Mouse (Mus musculus) midbrain, embryonic 16.5 days (tissue): ENCODE measurements around the gene Snd1. TPM values are rescaled to one million over a fixed set of nuclear protein-coding genes. Genes with fewer than 3 reads are reported as not detected.

Source experiments
- ATAC-seq: fragments of 200-750 bp; cut with Nextera tagmentation; 2 replicates; pipeline ENCODE4 v1.8.0; 2017; ENCODE audit warnings: moderate TSS enrichment
- H3K27ac ChIP-seq: fragments of 300-500 bp; sonication (generic); 2 replicates; pipeline ENCODE4 v1.5.1; 2014; ENCODE audit warnings: mild to moderate bottlenecking, low read length, mixed read lengths
- H3K27me3 ChIP-seq: fragments of 300-500 bp; sonication (generic); 2 replicates; pipeline ENCODE4 v1.6.1; 2014; ENCODE audit warnings: low read depth, low read length, mixed read lengths; ENCODE audit not compliant: control insufficient read depth, insufficient read depth
- H3K36me3 ChIP-seq: fragments of 300-500 bp; sonication (generic); 2 replicates; pipeline ENCODE4 v1.6.1; 2014; ENCODE audit warnings: mild to moderate bottlenecking, low read length, moderate library complexity, mixed read lengths; ENCODE audit not compliant: control insufficient read depth, insufficient read depth
- H3K4me1 ChIP-seq: fragments of 300-500 bp; sonication (generic); 2 replicates; pipeline ENCODE4 v1.6.1; 2014; ENCODE audit warnings: mild to moderate bottlenecking, low read length, mixed read lengths; ENCODE audit not compliant: control insufficient read depth, insufficient read depth
- H3K4me2 ChIP-seq: fragments of 300-500 bp; sonication (generic); 2 replicates; pipeline ENCODE4 v1.6.1; 2014; ENCODE audit warnings: mild to moderate bottlenecking, low read length, mixed read lengths
- H3K4me3 ChIP-seq: fragments of 300-500 bp; sonication (generic); 2 replicates; pipeline ENCODE4 v1.5.1; 2014; ENCODE audit warnings: low read depth, mild to moderate bottlenecking, low read length, moderate library complexity, mixed read lengths
- H3K9ac ChIP-seq: fragments of 300-500 bp; sonication (generic); 2 replicates; pipeline ENCODE4 v1.6.1; 2014; ENCODE audit warnings: low read depth, low read length, mixed read lengths
- H3K9me3 ChIP-seq: fragments of 300-500 bp; sonication (generic); replicated peaks from 2 replicates; pipeline ENCODE4 v1.6.1; 2014; ENCODE audit warnings: mild to moderate bottlenecking, low read length, mixed read lengths; ENCODE audit not compliant: control insufficient read depth, poor library complexity, severe bottlenecking
- WGBS: fragments of 180-500 bp; shearing (Covaris S2); extraction: QIAGEN DNeasy Blood & Tissue Kit; methylation state at CpG from one replicate; pipeline ENCODE4 v1.1.7; 2014; 5-methylcytosine and 5-hydroxymethylcytosine counted together
- polyA plus RNA-seq: library from polyadenylated mRNA; unstranded; fragments of >200 nt; fragmentation: Nextera tagmentation; extraction: Ambion mirVana; gene quantifications from 2 replicates; pipeline ENCODE4 v1.2.1, GENCODE M21; 2015

Snd1 gene
- polyA plus RNA-seq, 1 experiment from 2014 or later: 82.8 TPM

DNA sequence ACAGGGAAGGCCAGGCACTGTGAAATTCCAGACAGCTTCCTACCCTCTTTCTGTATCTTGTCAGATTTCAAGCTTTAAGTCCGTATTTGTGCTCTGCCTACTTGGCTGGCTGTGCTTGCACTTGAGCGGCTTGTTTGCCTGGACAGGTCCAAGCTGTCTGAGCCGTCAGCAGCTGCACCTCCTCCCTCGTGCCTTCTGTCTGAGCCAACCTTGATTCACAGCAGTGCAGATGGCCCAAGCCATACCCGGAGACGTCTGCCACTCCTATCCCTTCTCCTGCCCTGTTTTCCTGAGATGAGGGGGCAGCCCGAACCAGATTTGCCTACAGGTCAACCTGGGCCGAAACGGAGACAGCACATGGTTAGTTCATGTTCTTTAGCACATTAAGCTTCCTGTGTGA is 342.1 kb downstream of the Snd1 start:
- no peak for ATAC-seq
- WGBS: 66% methylated on average over 9 of the region's 9 CpGs
- H3K27me3 ChIP-seq: no peaks in the 10 kb centered on the region
- H3K4me2 ChIP-seq: no peak overlapping the region
- no peaks in the 10 kb centered on the region for H3K9me3 ChIP-seq
- H3K4me3 ChIP-seq: no peak overlapping the region
- H3K36me3 ChIP-seq: peaks cover 5% of the 10 kb centered on the region; the same call in 1 of the 2 replicates
- peaks cover 12% of the 10 kb centered on the region; the same call in 1 of the 2 replicates for H3K4me1 ChIP-seq
- no peak overlapping the region for H3K9ac ChIP-seq
- no peak overlapping the region for H3K27ac ChIP-seq

DNA sequence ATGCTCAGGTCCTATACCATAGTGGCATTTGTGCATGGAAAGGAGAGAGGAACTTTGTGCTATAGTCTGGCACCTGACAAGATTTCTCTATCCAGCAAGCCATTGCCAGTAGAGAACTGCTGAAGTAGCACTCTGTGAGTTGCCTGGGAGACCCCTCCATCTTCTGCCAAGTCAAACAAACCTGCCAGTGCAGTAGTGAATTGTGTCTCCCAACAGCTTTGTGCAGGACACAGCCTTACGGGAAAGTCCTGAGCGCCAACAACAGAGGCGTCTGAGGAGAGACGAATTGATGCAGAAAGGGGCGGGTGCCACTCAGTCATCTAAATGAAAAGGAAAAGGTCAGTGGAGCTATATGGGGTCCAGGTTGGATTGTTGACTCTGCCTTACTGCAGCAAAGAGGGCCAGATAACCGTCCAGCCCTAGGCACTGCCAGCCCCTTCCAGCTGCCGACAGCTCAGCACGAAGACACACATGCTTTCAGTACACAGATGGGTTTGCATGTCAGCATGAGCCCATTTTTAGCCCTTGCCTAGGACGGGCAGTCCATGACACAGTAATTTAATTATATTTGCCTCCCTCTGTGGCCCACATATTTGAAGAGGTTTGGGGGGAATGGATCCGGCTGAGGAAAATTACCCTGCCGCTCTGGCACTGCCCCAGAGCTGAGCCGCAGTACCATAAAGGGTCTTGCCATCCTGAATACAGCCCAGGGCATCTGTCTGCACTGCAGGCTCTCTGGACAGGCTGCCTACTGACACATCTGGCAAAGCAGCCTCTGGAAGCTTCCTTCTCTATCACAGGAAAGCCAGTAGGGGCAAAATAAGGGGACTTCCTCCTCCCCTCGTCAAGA is 344.8 kb downstream of the Snd1 start:
- no peak overlapping the region for H3K9ac ChIP-seq
- peaks cover 12% of the 10 kb centered on the region for H3K4me1 ChIP-seq
- H3K27ac ChIP-seq: no peak overlapping the region
- H3K27me3 ChIP-seq: no peaks in the 10 kb centered on the region
- no peaks in the 10 kb centered on the region for H3K9me3 ChIP-seq
- peaks cover 5% of the 10 kb centered on the region; the same call in 1 of the 2 replicates for H3K36me3 ChIP-seq
- H3K4me2 ChIP-seq: no peak overlapping the region
- ATAC-seq: peak; percentile 47; the same call in 1 of the 2 replicates
- H3K4me3 ChIP-seq: no peak overlapping the region
- WGBS: 54% methylated on average over 13 of the region's 13 CpGs

DNA sequence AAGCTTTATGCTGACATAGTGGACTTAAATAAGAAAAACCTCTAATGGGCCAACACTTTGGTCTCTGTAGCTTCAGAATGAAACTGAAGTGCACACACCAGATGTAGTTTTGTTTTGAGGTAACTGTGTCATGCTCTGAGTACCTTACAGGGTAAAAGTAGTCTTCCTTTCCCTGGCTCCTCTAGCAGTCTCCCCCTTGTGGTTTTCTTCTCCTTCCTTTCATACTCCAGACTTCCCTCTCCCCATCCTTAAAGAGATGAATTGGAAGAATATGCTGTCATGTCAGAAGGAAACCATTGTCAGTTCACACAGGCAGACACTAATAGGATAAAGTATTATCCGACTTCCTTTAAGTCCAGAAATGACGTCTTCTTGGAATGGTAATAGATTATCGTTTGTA is 347.4 kb downstream of the Snd1 start:
- WGBS: 64% methylated on average over 3 of the region's 3 CpGs
- no peaks in the 10 kb centered on the region for H3K27me3 ChIP-seq
- peaks cover 5% of the 10 kb centered on the region; the same call in 1 of the 2 replicates for H3K36me3 ChIP-seq
- ATAC-seq: no peak
- H3K27ac ChIP-seq: no peak overlapping the region
- no peak overlapping the region for H3K4me2 ChIP-seq
- H3K4me3 ChIP-seq: no peak overlapping the region
- H3K4me1 ChIP-seq: peaks cover 37% of the 10 kb centered on the region
- no peak overlapping the region for H3K9ac ChIP-seq
- no peaks in the 10 kb centered on the region for H3K9me3 ChIP-seq

DNA sequence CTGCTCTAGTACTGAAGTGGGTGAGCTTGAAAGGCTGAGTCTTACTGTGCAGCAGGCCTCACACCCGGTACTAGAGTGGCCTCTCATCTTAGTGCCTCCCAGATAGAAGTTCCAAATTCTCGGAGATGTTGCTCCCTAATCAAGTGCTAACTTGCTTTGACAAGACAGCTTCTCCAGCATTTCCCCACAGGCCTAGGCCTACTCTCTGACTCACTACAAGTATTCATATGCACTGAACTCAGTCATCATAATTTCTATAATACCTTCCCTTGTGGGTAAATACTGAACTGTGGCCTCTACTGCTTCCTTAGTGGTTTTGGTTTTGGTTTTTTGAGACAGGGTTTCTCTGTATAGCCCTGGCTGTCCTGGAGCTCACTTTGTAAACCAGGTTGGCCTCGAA is 348.4 kb downstream of the Snd1 start:
- 82% methylated on average over 3 of the region's 3 CpGs for WGBS
- H3K4me1 ChIP-seq: peaks cover 46% of the 10 kb centered on the region

DNA sequence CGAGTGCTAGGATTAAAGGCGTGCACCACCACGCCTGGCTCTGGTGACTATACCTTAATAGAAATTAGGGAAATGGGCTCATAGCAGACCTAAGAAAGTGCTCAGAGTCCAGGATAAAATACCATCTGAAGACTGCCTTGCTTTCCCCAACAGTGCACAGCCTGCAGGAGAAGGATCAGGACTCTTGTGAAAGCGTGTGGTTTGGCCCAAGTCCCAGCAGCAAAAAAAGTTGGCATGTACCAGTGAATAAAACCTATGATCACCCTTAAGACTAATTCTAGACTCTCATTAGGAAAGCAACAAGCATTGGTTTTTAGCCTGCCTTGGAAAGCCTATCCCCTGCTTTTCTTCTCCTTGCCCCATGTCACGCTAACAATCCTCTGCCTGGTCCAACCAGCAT is 348.9 kb downstream of the Snd1 start:
- Histone ChIP-seq H3K27me3 (no peaks in the 10 kb centered on the region), H3K4me1 (peaks cover 50% of the 10 kb centered on the region), H3K36me3 (peaks cover 5% of the 10 kb centered on the region; the same call in 1 of the 2 replicates), H3K27ac (no peak overlapping the region), H3K4me3 (no peak overlapping the region), H3K9ac (no peak overlapping the region), H3K9me3 (no peaks in the 10 kb centered on the region), H3K4me2 (no peak overlapping the region)
- WGBS: 93% methylated on average over 5 of the region's 5 CpGs
- no peak for ATAC-seq

More for the DNA sequence above, 348.4 kb downstream of the Snd1 start:
- no peaks in the 10 kb centered on the region for H3K27me3 ChIP-seq
- H3K4me2 ChIP-seq: no peak overlapping the region
- no peak overlapping the region for H3K9ac ChIP-seq
- H3K36me3 ChIP-seq: peaks cover 5% of the 10 kb centered on the region; the same call in 1 of the 2 replicates
- ATAC-seq: no peak
- H3K4me3 ChIP-seq: no peak overlapping the region
- no peaks in the 10 kb centered on the region for H3K9me3 ChIP-seq
- H3K27ac ChIP-seq: no peak overlapping the region

GRCm38 (mm10) chr6:28825894-28826293 is 351.0 kb downstream of the Snd1 start:
- Histone ChIP-seq H3K4me3 (no peak overlapping the region), H3K9me3 (no peaks in the 10 kb centered on the region), H3K4me1 (peaks cover 64% of the 10 kb centered on the region), H3K9ac (no peak overlapping the region), H3K4me2 (peak overlapping the region; percentile 92), H3K27me3 (no peaks in the 10 kb centered on the region), H3K27ac (no peak overlapping the region), H3K36me3 (peaks cover 5% of the 10 kb centered on the region; the same call in 1 of the 2 replicates)
- 48% methylated on average over 3 of the region's 3 CpGs for WGBS
- ATAC-seq: no peak

DNA sequence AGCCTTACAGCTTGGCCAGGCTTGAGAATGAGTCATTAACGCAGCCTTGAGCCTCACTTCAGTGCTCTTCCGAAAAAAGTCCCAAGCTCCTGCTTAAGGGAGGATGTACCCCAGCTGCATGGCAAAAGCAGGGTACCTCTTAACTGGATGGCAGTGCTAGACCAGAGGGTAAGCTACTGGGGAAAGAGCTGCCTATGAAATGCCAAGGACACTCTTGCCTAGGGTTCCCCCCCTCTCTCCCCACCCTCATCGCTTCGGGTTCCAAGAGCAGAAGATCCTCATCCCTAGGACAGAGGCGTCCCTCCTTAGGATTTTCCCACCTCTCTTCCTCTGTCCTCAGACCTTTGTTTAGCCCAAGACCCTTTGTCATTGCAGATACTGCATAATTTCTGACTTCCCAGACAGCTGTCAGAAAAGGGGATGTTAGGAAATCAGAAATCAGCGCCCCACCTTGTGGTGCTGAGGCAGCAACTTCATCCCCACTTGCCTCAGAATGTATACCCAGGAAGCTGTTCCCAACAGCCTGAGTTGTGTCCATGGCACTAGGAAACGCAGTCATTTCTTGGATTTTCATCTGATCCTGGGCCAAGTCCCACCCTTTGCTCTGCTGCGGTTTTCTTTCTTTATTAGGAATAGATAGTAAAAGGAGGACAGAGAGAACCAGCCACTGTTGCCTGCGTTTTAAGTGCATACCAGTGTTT is 351.9 kb downstream of the Snd1 start:
- peaks cover 68% of the 10 kb centered on the region for H3K4me1 ChIP-seq
- H3K36me3 ChIP-seq: no peaks in the 10 kb centered on the region; the same call in 1 of the 2 replicates
- no peaks in the 10 kb centered on the region for H3K9me3 ChIP-seq
- peak overlapping the region; percentile 47 for H3K27ac ChIP-seq
- peak overlapping the region; percentile 57 for H3K9ac ChIP-seq
- peak overlapping the region; percentile 92 for H3K4me2 ChIP-seq
- peak overlapping the region; percentile 46 for H3K4me3 ChIP-seq
- no peak for ATAC-seq
- WGBS: 39% methylated on average over 9 of the region's 9 CpGs
- H3K27me3 ChIP-seq: no peaks in the 10 kb centered on the region

GRCm38 (mm10) chr6:28827565-28827964 is 352.6 kb downstream of the Snd1 start:
- H3K4me1 ChIP-seq: peaks cover 68% of the 10 kb centered on the region
- no peaks in the 10 kb centered on the region for H3K36me3 ChIP-seq
- H3K4me2 ChIP-seq: peak overlapping the region; percentile 92
- H3K9me3 ChIP-seq: no peaks in the 10 kb centered on the region
- 8% methylated on average over 3 of the region's 3 CpGs for WGBS
- peak overlapping the region; percentile 46 for H3K4me3 ChIP-seq
- H3K27me3 ChIP-seq: no peaks in the 10 kb centered on the region
- peak overlapping the region; percentile 47 for H3K27ac ChIP-seq
- no peak for ATAC-seq
- peak overlapping the region; percentile 57 for H3K9ac ChIP-seq

GRCm38 (mm10) chr6:28828593-28828992 is 353.7 kb downstream of the Snd1 start:
- Histone ChIP-seq H3K4me3 (peak overlapping the region; percentile 46), H3K4me1 (peaks cover 64% of the 10 kb centered on the region), H3K9me3 (no peaks in the 10 kb centered on the region), H3K36me3 (no peaks in the 10 kb centered on the region), H3K9ac (peak overlapping the region; percentile 60), H3K4me2 (peak overlapping the region; percentile 92), H3K27me3 (no peaks in the 10 kb centered on the region), H3K27ac (peak overlapping the region; percentile 30; the same call in 1 of the 2 replicates)
- ATAC-seq: no peak
- 9% methylated on average over 6 of the region's 6 CpGs for WGBS
